Mouse (Mus musculus) stomach, postnatal 0 days (tissue): ENCODE results near the gene Rxfp4.

Experiments
- CTCF ChIP-seq: IDR thresholded peaks from 2 replicates; pipeline ENCODE4 v1.5.1; 2016; ENCODE audit warnings: antibody characterized with exemption, low read depth, mild to moderate bottlenecking, moderate library complexity
- EP300 ChIP-seq: optimal IDR thresholded peaks from 2 replicates; pipeline ENCODE3; 2016; ENCODE audit warnings: antibody characterized with exemption

DNA sequence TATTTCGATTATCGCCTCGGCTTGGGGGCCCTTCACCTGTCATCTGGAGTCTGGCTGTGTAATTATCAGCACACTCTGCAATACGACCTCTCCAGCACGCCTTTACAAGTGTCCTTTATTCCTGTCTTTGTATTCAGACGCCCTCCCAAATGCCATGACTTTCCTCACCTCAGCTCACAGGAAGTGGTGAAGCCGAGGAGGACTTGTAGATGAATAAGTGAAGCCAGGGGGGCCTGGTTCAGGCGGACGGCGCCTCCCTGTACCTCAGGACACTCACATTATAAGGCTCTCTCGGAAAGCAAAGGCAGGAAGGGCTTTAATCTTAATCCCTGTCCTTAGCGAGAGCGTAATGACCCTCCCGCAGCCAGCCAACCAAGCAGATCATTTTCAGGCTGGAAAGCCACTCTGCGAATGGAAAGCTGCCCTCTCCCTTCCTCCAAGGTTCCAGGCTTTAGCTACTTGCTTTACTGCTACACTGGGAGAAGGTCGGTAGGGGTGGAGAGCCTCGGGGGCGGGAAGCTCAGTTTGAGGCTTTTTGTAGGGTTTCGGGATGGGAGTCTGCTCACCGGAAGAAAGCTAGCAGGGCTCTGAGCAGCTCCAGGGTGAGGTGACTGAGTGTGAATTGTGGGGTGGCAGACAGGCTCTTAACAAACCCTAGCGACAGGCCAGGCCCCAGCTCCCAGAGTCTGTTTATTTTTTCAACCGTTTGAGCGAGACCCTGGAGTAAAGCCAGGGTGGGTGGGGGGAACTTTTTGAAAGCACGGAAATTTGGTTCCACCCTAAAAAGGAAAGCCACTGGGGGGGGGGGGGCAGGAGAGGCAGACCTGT is 30.6 kb downstream of the Rxfp4 start:
- TF ChIP-seq CTCF, result no peak
- TF ChIP-seq EP300, result no peak
